Mouse (Mus musculus): ENCODE measurements around the gene Zmym2.

GRCm38 (mm10) chr14:56988621-56989020 is 102.2 kb downstream of the Zmym2 start:
- TF ChIP-seq POLR2A (IDR thresholded peaks at IDR 0.05; ENCODE audit: control insufficient read depth, extremely low read depth, insufficient read depth, low read length, poor library complexity) (no peak), CTCF (IDR thresholded peaks at IDR 0.05; ENCODE audit: borderline replicate concordance, control insufficient read depth, extremely low read depth, insufficient read depth, low read length, poor library complexity) (no peak)

Measured in thymus, adult 2 months (tissue).